Mouse (Mus musculus): ENCODE data around the gene BC035947. TPM values are rescaled to one million over a fixed set of nuclear protein-coding genes. Genes with fewer than 3 reads are reported as not detected.

The BC035947 gene
- total RNA-seq, 1 experiment, result 0.09 TPM

GRCm38 (mm10) chr1:78539166-78539565, 27.2 kb upstream of the BC035947 start:
- Histone ChIP-seq H3K27ac (ENCODE audit: insufficient read depth, low read depth, low read length, poor library complexity, severe bottlenecking) (no peak overlapping the region), H3K9ac (ENCODE audit: insufficient read depth, low read depth, low read length, poor library complexity, severe bottlenecking) (no peak overlapping the region), H3K4me3 (ENCODE audit: insufficient read depth in 1 of 2, low read depth in 1 of 2, low read length in 2 of 2, poor library complexity in 1 of 2, severe bottlenecking in 1 of 2) (no peak overlapping the region), H3K36me3 (ENCODE audit: control insufficient read depth, insufficient read depth, low read length, poor library complexity, severe bottlenecking) (no peaks in the 10 kb centered on the region), H3K9me3 (ENCODE audit: control insufficient read depth, insufficient read depth, low read depth, low read length) (no peaks in the 10 kb centered on the region), H3K4me1 (ENCODE audit: control insufficient read depth in 2 of 2, insufficient read depth in 2 of 2, low read length in 2 of 2, poor library complexity in 1 of 2) (peaks cover 0 to 6% of the 10 kb centered on the region in 2 experiments; a peak in 1 of 4 replicates)
- TF ChIP-seq CHD2 (IDR thresholded peaks at IDR 0.05; ENCODE audit: low read depth, low read length) (no peak), HCFC1 (IDR thresholded peaks at IDR 0.05; ENCODE audit: borderline replicate concordance, insufficient read depth, low read length) (no peak), MAFK (IDR thresholded peaks at IDR 0.05; ENCODE audit: insufficient read depth, low read depth, low read length) (no peak), ZC3H11A (IDR thresholded peaks at IDR 0.05; ENCODE audit: borderline replicate concordance, low read depth, low read length) (no peak), ZNF384 (IDR thresholded peaks at IDR 0.05; ENCODE audit: low read depth, low read length) (no peak)
- DNase-seq (ENCODE audit: low read depth, low spot score), result no peak
- in situ Hi-C loops (cut with MboI; ENCODE audit: low sequenced_read_pairs in 2 of 2, unreplicated experiment in 2 of 2), result no loop called here

GRCm38 (mm10) chr1:78538396-78538795, 26.4 kb upstream of the BC035947 start:
- no peak for DNase-seq (ENCODE audit: low read depth, low spot score)

GRCm38 (mm10) chr1:78537494-78538010, 25.6 kb upstream of the BC035947 start:
- in situ Hi-C loops (cut with MboI; ENCODE audit: low sequenced_read_pairs in 2 of 2, unreplicated experiment in 2 of 2), result no loop called here
- Histone ChIP-seq H3K4me3 (ENCODE audit: insufficient read depth in 1 of 2, low read depth in 1 of 2, low read length in 2 of 2, poor library complexity in 1 of 2, severe bottlenecking in 1 of 2) (no peak overlapping the region), H3K9me3 (ENCODE audit: control insufficient read depth, insufficient read depth, low read depth, low read length) (no peaks in the 10 kb centered on the region), H3K27ac (ENCODE audit: insufficient read depth, low read depth, low read length, poor library complexity, severe bottlenecking) (peak overlapping the region; percentile 9; the same call in 1 of the 2 replicates), H3K36me3 (ENCODE audit: control insufficient read depth, insufficient read depth, low read length, poor library complexity, severe bottlenecking) (no peaks in the 10 kb centered on the region), H3K4me1 (ENCODE audit: control insufficient read depth in 2 of 2, insufficient read depth in 2 of 2, low read length in 2 of 2, poor library complexity in 1 of 2) (peaks cover 0 to 4% of the 10 kb centered on the region in 2 experiments; a peak in 1 of 4 replicates), H3K9ac (ENCODE audit: insufficient read depth, low read depth, low read length, poor library complexity, severe bottlenecking) (no peak overlapping the region)
- no peak for TF ChIP-seq HCFC1 (IDR thresholded peaks at IDR 0.05; ENCODE audit: borderline replicate concordance, insufficient read depth, low read length)
- TF ChIP-seq CHD2 (IDR thresholded peaks at IDR 0.05; ENCODE audit: low read depth, low read length), result no peak
- TF ChIP-seq ZC3H11A (IDR thresholded peaks at IDR 0.05; ENCODE audit: borderline replicate concordance, low read depth, low read length), result no peak
- TF ChIP-seq ZNF384 (IDR thresholded peaks at IDR 0.05; ENCODE audit: low read depth, low read length), result no peak
- TF ChIP-seq MAFK (IDR thresholded peaks at IDR 0.05; ENCODE audit: insufficient read depth, low read depth, low read length), result no peak
- no peak for DNase-seq (ENCODE audit: low read depth, low spot score)

More at GRCm38 (mm10) chr1:78538396-78538795, 26.4 kb upstream of the BC035947 start:
- H3K9me3 ChIP-seq (ENCODE audit: control insufficient read depth, insufficient read depth, low read depth, low read length), result no peaks in the 10 kb centered on the region
- TF ChIP-seq ZNF384 (IDR thresholded peaks at IDR 0.05; ENCODE audit: low read depth, low read length), result no peak
- no peak overlapping the region for H3K9ac ChIP-seq (ENCODE audit: insufficient read depth, low read depth, low read length, poor library complexity, severe bottlenecking)
- no peaks in the 10 kb centered on the region for H3K36me3 ChIP-seq (ENCODE audit: control insufficient read depth, insufficient read depth, low read length, poor library complexity, severe bottlenecking)
- peaks cover 0 to 6% of the 10 kb centered on the region in 2 experiments; a peak in 1 of 4 replicates for H3K4me1 ChIP-seq (ENCODE audit: control insufficient read depth in 2 of 2, insufficient read depth in 2 of 2, low read length in 2 of 2, poor library complexity in 1 of 2)
- no peak overlapping the region for H3K27ac ChIP-seq (ENCODE audit: insufficient read depth, low read depth, low read length, poor library complexity, severe bottlenecking)
- in situ Hi-C loops (cut with MboI; ENCODE audit: low sequenced_read_pairs in 2 of 2, unreplicated experiment in 2 of 2), result no loop called here
- H3K4me3 ChIP-seq (ENCODE audit: insufficient read depth in 1 of 2, low read depth in 1 of 2, low read length in 2 of 2, poor library complexity in 1 of 2, severe bottlenecking in 1 of 2), result no peak overlapping the region

- no peak overlapping the region for H3K27ac ChIP-seq (ENCODE audit: insufficient read depth, low read depth, low read length, poor library complexity, severe bottlenecking)
- no peaks in the 10 kb centered on the region for H3K9me3 ChIP-seq (ENCODE audit: control insufficient read depth, insufficient read depth, low read depth, low read length)
- 0 out of 2 replicates have a peak, but pooled peaks have one; percentile 32 for TF ChIP-seq ZC3H11A (IDR thresholded peaks at IDR 0.05; ENCODE audit: borderline replicate concordance, low read depth, low read length)
- TF ChIP-seq MAFK (IDR thresholded peaks at IDR 0.05; ENCODE audit: insufficient read depth, low read depth, low read length), result no peak
- H3K9ac ChIP-seq (ENCODE audit: insufficient read depth, low read depth, low read length, poor library complexity, severe bottlenecking), result no peak overlapping the region
- in situ Hi-C loops (cut with MboI; ENCODE audit: low sequenced_read_pairs in 2 of 2, unreplicated experiment in 2 of 2), result no loop called here
- no peak overlapping the region for H3K4me3 ChIP-seq (ENCODE audit: insufficient read depth in 1 of 2, low read depth in 1 of 2, low read length in 2 of 2, poor library complexity in 1 of 2, severe bottlenecking in 1 of 2)
- peak; percentile 55 for DNase-seq (ENCODE audit: low read depth, low spot score)
- H3K4me1 ChIP-seq (ENCODE audit: control insufficient read depth in 2 of 2, insufficient read depth in 2 of 2, low read length in 2 of 2, poor library complexity in 1 of 2), result peaks cover 0 to 4% of the 10 kb centered on the region in 2 experiments; a peak in 1 of 4 replicates
- no peaks in the 10 kb centered on the region for H3K36me3 ChIP-seq (ENCODE audit: control insufficient read depth, insufficient read depth, low read length, poor library complexity, severe bottlenecking)
Observed at GRCm38 (mm10) chr1:78536310-78537164, 24.6 kb upstream of the BC035947 start.

Data from ES-E14 (cell line).